ENCODE assay signal across 14 mouse cellular contexts in genomic region chr16:75717405-75718173, GRCm38 (mm10). TPM values are rescaled to one million over a fixed set of nuclear protein-coding genes. Genes with fewer than 3 reads are reported as not detected.
DNase-seq lines count a peak whose midpoint lies in the region; ATAC-seq and TF ChIP-seq lines count a peak whose summit lies in the region.
"Had no signal": no experiment of that assay in that cellular context is flagged by ENCODE, and none has a peak within 500 bp of the region (broad histone marks: within the 10 kb centered on the region; RNA-seq: fewer than 3 reads in every experiment).

No protein-coding gene starts in this region.

- H3K4me1 ChIP-seq in kidney, embryonic 15.5 days, result no peaks in the 10 kb centered on the region
- H3K4me1 ChIP-seq in G1E (ENCODE audit: insufficient read depth, low read depth, low read length), result no peaks in the 10 kb centered on the region
- no peaks in the 10 kb centered on the region for H3K4me1 ChIP-seq in liver, postnatal 0 days (ENCODE audit: insufficient read depth)
- H3K4me1 ChIP-seq: embryonic facial prominence, embryonic 15.5 days; hindbrain, embryonic 13.5 days had no signal

- TF ChIP-seq CTCF in G1E (IDR thresholded peaks at IDR 0.05; ENCODE audit: low read depth, low read length), result no peak
- no peak for TF ChIP-seq CTCF in liver, postnatal 0 days (IDR thresholded peaks at IDR 0.05; ENCODE audit: low read depth)

- ATAC-seq in kidney, embryonic 15.5 days (replicated peaks; ENCODE audit: low FRiP score), result peak; percentile 85
- peak; percentile 15; the same call in 1 of the 2 replicates for ATAC-seq in G1E (ENCODE audit: extremely low read depth, insufficient number of reproducible peaks, low FRiP score, poor library complexity, severe bottlenecking)
- peak; percentile 93 for ATAC-seq in common myeloid progenitor, adult 5-6 weeks (replicated peaks; ENCODE audit: low read depth, poor library complexity, severe bottlenecking)
- ATAC-seq in liver, postnatal 0 days, result peak; percentile 96
- ATAC-seq in cerebellum, adult (ENCODE audit: insufficient number of reproducible peaks, low FRiP score, low TSS enrichment), result no peak

- WGBS in kidney, embryonic 15.5 days, result 41% methylated on average over 2 of the region's 2 CpGs
- 33% methylated on average over 2 of the region's 2 CpGs for WGBS in liver, postnatal 0 days (ENCODE audit: insufficient replicate concordance)

- no peak overlapping the region for H3K27ac ChIP-seq in kidney, embryonic 15.5 days
- no peak overlapping the region; the same call in 1 of the 2 replicates for H3K27ac ChIP-seq in liver, postnatal 0 days (ENCODE audit: low read depth)
- H3K27ac ChIP-seq: embryonic facial prominence, embryonic 15.5 days; hindbrain, embryonic 13.5 days; left cerebral cortex, adult 2 months had no signal

- DNase-seq in kidney, postnatal 36 days, result no peak
- no peak for DNase-seq in G1E (ENCODE audit: low spot score)
- no peak for DNase-seq in liver, postnatal 0 days
- no peak for DNase-seq in natural killer cell, adult 2 months (ENCODE audit: low spot score in 2 of 2)
- no peak for DNase-seq in urinary bladder, adult 18-20 months (ENCODE audit: low spot score in 2 of 2)
- DNase-seq: cerebellum, postnatal 10 days; kidney, postnatal 25 days; thymus, postnatal 14 days had no signal

- H3K9me3 ChIP-seq in kidney, embryonic 15.5 days (replicated peaks), result no peaks in the 10 kb centered on the region
- H3K9me3 ChIP-seq in G1E (replicated peaks), result no peaks in the 10 kb centered on the region
- no peaks in the 10 kb centered on the region for H3K9me3 ChIP-seq in liver, postnatal 0 days (ENCODE audit: low read length)
- H3K9me3 ChIP-seq: embryonic facial prominence, embryonic 15.5 days; hindbrain, embryonic 13.5 days had no signal

- TF ChIP-seq EP300 in liver, postnatal 0 days (IDR thresholded peaks at IDR 0.05; ENCODE audit: low read depth), result peak; percentile 36; the same call in 1 of the 2 replicates

- no peaks in the 10 kb centered on the region for H3K36me3 ChIP-seq in kidney, embryonic 15.5 days
- H3K36me3 ChIP-seq in G1E (replicated peaks), result no peaks in the 10 kb centered on the region
- no peaks in the 10 kb centered on the region for H3K36me3 ChIP-seq in liver, postnatal 0 days (replicated peaks; ENCODE audit: insufficient read depth, low read length)
- H3K36me3 ChIP-seq: embryonic facial prominence, embryonic 15.5 days; hindbrain, embryonic 13.5 days had no signal

- H3K27me3 ChIP-seq in kidney, embryonic 15.5 days, result no peaks in the 10 kb centered on the region
- H3K27me3 ChIP-seq in G1E (ENCODE audit: insufficient read depth, low read length), result peaks cover 6% of the 10 kb centered on the region; the same call in 1 of the 2 replicates
- no peaks in the 10 kb centered on the region for H3K27me3 ChIP-seq in liver, postnatal 0 days (ENCODE audit: insufficient read depth, low read length)
- H3K27me3 ChIP-seq: embryonic facial prominence, embryonic 15.5 days; hindbrain, embryonic 13.5 days had no signal

- H3K4me3 ChIP-seq in kidney, embryonic 15.5 days (replicated peaks), result no peak overlapping the region
- H3K4me3 ChIP-seq in G1E (ENCODE audit: low read depth, low read length), result no peak overlapping the region
- H3K4me3 ChIP-seq in liver, postnatal 0 days (ENCODE audit: low read depth, low read length), result no peak overlapping the region
- H3K4me3 ChIP-seq: embryonic facial prominence, embryonic 15.5 days; hindbrain, embryonic 13.5 days; left cerebral cortex, adult 2 months had no signal

- H3K9ac ChIP-seq in kidney, embryonic 15.5 days, result no peak overlapping the region
- no peak overlapping the region for H3K9ac ChIP-seq in liver, postnatal 0 days (replicated peaks)
- H3K9ac ChIP-seq: embryonic facial prominence, embryonic 15.5 days; hindbrain, embryonic 13.5 days had no signal

- no peak overlapping the region for H3K4me2 ChIP-seq in kidney, embryonic 15.5 days
- no peak overlapping the region for H3K4me2 ChIP-seq in liver, postnatal 0 days (ENCODE audit: low read depth, low read length)
- H3K4me2 ChIP-seq: embryonic facial prominence, embryonic 15.5 days; hindbrain, embryonic 13.5 days had no signal

RNA-seq across cellular contexts. Expression of gene Hspa13, which starts 49.3 kb away (rescaled TPM):
- 33.8 and 34.7 TPM in 2 replicates for polyA plus RNA-seq in kidney, embryonic 15.5 days (2015; fragmentation: Nextera tagmentation; extraction: Ambion mirVana)
- 29.0 and 32.2 TPM in 2 replicates for total RNA-seq in G1E (2014; fragmentation: Nextera tagmentation)
- 31.7 and 34.6 TPM in 2 replicates for total RNA-seq in G1E (2017)
- polyA plus RNA-seq in G1E (2012), result 0.22 and 0.52 TPM in 2 replicates
- 30.3 and 31.6 TPM in 2 replicates for total RNA-seq in common myeloid progenitor, adult 5-6 weeks (2017)
- 5.4 and 6.4 TPM in 2 replicates for polyA plus RNA-seq in liver, postnatal 0 days (2015; fragmentation: Nextera tagmentation; extraction: Ambion mirVana)
